Mouse (Mus musculus) embryo, embryonic 10 days (tissue): ENCODE data around the gene Nos1ap.

Experiments
- DNase-seq: peaks from one replicate; pipeline ENCODE4 v3.0.0-alpha.2; 2015; ENCODE audit warnings: low spot score

Nos1ap gene

DNA sequence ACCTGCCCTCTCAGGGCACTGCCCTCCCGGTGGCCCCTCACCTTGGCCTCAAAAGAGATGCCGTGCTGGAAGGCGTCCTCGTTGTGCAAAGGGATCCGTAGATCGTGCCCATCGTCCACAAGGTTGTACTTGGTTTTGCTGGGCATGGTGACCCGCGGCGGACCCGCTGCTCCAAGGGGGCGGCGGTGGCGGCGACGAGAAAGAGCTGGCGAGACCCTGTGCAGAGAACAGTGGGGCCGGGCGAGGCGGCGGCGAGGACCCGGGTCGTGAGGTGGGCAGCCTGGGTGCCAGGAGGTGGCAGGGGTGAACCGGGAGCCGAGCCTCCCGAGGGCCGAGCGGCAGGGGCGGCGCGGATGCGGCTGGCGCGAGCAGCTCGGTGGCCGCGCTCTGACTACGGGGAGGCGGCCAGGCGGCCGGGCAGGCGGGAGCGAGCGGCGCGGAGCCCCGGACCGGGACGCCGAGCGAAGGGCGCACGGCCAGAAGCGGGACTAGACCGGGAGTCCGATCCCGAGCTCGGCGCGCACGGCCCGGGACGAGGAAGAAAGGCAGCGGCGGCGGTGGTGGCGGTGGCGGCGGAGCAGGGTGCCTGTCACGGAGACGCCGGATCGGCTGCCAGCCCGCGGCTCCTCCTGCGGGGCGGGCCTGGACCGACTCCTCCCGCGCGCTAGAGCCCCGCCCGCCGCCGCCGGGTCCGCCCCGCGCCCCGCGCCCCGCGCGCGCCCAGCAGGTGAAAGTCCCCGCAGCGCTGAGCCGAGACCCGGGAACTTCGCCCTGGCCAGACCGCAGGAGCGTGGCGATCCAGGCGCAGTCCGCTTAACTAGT lies at the start of gene Nos1ap:
Gene Nos1ap, minus strand, starts transcription at position 643 of the 822 bp plus-strand sequence.
- DNase-seq, result peak; percentile 70

DNA sequence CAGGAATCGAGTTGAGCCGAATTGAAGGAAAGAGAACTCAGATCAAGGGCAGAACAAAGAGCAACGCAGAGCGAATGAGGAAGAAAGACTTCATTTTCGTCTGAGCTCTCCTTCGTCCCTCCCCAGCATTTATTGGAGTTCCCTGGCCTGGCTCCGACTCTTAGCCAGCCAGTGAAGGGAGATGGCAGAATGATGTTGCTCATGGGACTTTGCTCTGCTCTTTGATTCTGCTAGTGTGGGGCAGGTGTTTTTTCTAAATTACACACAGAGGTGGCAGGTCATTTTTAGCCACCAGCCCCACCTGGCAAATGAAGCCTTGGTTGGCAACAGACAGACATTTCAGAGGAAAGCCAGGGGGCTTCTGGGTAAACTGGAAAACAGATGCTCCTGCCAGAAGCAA lies 49.3 kb upstream of the Nos1ap start:
- DNase-seq, result no peak

DNA sequence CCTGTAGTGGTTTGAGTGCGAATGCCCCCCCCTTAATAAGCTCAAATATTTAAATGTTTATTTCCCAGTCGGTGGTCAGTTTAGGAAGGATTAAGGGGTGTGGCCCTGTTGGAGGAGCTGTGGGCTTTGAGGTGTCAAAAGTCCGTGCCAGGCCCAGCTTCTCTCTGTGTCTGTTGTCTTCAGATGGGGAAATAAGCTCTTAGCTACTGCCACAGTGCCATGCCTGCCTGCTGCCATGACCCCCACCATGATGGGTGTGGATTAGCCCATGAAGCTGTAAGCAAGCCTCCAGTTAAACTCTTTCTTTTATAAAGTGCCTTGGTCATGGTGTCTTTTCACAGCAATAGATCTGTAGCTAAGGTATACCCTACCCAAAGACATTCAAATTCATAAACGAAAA lies 43.2 kb upstream of the Nos1ap start:
- DNase-seq, result no peak

DNA sequence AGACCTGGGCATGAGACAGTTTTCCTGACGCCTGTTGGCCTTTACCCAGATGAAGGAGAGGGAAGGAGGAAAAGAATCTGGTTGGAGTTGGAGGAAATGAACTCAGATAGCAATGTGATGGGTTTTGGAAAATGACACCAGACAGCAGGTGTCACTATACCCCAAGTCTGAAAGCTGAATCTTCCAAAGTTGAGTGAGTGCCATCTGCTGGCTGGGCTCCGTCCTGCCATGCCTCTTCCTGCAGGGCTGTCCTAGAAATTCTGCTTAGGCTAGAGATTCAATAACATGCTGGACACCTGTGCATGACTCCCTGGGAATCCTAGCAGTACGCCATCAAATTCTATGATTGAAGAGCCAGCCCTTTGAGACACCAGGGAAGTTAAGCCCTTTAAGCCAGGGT lies 42.7 kb upstream of the Nos1ap start:
- peak; percentile 88 for DNase-seq

- DNase-seq, result no peak
These were observed 41.9 kb upstream of the Nos1ap start for GRCm38 (mm10) chr1:170631571-170631970.

DNA sequence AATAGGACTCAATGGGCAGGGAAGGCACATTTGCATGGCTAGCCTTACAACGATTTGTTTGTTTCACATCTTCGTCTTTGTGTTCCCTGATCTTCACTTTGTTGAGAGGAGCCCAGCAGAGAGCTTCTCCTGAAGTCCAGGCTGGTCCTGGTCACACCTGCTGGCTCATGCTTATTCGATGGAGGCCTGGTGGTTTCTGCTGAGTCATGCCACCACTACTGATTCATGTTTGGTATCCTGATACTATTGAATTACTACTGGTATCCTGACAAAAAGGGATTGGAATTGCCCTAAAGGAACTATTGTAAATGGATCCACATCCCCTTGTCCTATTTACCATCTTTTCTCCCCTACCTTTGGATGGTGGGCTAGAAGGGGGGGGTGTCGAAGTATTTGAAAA lies 40.8 kb upstream of the Nos1ap start:
- DNase-seq, result no peak

- no peak for DNase-seq
These were observed 33.8 kb upstream of the Nos1ap start for GRCm38 (mm10) chr1:170623432-170623831.

GRCm38 (mm10) chr1:170622934-170623333 lies 33.3 kb upstream of the Nos1ap start:
- DNase-seq, result peak; percentile 57

- no peak for DNase-seq
These were observed 30.2 kb upstream of the Nos1ap start for GRCm38 (mm10) chr1:170619686-170620374.

GRCm38 (mm10) chr1:170612968-170613872 lies 23.6 kb upstream of the Nos1ap start:
- peak; percentile 84 for DNase-seq

DNA sequence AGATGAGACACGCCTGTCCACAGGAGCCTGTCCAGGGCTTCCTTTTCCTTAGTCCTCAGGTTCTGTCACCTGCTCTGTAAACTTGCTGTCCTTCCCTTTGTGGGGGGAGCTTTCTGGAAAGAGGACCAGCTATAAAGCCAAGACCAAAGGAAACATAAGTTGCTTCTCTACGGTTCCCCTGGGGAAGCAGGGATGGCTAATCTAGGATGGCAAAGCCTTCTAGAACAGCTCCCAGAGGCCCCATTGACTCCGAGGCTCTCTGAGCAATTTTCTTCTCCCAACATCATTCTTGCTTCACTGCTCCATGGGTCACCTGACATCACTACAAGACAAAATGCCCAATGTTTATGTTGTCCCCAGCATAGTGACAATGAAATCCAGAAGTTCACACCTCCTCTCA lies 22.0 kb upstream of the Nos1ap start:
- no peak for DNase-seq

- no peak for DNase-seq
These were observed 21.0 kb upstream of the Nos1ap start for GRCm38 (mm10) chr1:170610695-170611094.

GRCm38 (mm10) chr1:170610289-170610688 lies 20.6 kb upstream of the Nos1ap start:
- DNase-seq, result no peak

GRCm38 (mm10) chr1:170609872-170610271 lies 20.2 kb upstream of the Nos1ap start:
- DNase-seq, result no peak

DNA sequence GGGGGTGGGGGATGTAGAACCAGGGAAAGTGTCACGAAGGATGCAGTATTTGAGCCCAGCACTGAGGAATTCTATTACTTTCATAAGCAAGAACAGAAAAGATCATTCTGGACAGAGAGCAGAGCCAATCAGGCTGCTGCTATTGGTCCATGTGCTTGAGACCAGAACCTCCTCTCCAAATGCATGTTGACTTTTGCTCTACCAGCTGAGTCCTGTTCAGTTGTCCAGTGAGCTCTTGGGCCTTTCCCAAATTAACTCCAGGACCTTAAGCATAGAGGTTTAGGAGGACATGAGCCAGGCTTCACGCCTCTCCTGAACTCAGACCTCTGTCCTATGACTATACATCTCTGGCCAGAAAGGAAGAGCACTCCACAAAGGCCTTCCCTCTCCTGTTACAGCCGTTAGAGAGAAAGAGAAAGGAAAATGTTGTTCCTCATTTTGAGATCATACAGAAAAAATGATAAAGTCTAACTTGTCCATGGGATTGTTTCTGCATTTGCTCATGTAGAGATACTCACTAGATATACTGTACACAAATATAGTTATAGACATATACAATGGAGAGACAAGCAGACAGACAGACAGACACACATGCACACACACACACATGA lies 18.9 kb upstream of the Nos1ap start:
- no peak for DNase-seq

DNA sequence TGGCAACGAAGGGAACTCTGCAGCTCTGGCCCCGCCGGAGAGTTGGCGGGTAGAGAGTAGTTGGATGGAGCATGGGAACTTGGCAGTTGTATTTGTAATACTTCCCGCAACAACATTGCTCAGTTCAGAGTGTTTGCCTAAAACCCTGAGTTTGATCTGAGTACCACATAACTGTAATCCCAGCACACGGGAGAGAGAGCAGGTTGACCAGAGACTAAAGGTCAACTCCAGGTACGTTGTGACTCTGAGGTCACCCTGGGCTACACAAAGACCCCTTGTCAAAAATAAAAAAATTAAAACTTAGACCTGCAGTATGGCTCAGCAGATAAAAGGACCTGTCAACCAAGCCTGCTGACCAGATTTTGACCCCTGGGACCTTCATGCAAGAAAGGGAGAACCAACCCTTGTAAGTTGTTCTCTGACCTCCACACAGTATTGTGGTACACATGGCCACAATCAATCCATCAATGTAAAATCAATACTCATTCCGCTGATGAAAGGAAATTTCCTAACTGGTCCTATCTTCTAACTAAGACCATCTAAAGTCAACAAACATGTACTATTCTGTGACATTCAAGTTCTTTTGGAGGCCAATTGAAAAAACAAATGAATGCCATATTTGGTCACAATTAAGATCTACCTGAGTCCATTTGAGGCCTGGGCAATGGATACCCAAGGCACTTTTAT lies 17.7 kb upstream of the Nos1ap start:
- no peak for DNase-seq

DNA sequence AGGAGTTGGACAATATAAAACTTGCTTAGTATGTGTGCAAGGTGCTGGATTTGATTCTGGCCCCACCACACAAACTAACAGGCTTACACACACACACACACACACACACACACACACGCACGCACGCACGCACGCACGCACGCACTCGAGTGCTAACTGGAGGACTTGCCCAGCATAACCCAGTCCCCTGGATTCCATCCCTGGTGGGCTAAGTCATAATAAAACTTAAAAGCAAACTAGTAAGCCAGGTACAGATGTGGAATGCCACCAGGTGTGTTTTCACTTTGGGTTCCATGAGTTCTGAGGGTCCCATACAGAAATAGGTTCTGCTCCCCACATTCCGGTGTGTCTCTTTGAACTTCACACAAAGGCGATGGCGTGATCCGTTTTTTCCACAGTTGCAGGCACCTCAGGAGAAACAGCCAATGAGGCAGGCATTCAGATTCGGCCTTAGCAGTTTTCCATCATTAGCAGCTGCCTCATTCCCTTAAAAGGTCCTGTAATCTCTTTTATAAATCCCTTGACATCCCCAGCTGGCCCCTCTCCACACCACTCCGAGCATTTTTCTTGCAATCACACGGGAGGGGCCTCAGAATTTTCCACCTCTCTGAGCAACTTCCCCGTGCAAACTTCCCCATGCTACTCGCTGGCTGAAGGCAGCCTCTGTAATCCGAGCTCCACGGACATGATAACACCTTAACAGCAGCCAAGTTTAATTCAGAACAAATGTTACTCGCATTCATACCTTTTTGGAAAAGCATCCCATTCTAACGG lies 15.8 kb upstream of the Nos1ap start:
- DNase-seq, result no peak

GRCm38 (mm10) chr1:170594575-170594974 lies 4.9 kb upstream of the Nos1ap start:
- DNase-seq, result no peak

- no peak for DNase-seq
These were observed 870 bp upstream of the Nos1ap start for GRCm38 (mm10) chr1:170590531-170590930.

- no peak for DNase-seq
These were observed 340 bp upstream of the Nos1ap start for GRCm38 (mm10) chr1:170590041-170590360.

- no peak for DNase-seq
These were observed 812 bp downstream of the Nos1ap start for GRCm38 (mm10) chr1:170588879-170589218.
